Mouse (Mus musculus) ZHBTc4 (cell line): ENCODE data around the gene Stxbp5.

Source experiments
- DNase-seq: peaks from one replicate; pipeline ENCODE4 v3.0.0-alpha.2; 2011; ENCODE audit warnings: low read depth, low spot score

The Stxbp5 gene

GRCm38 (mm10) chr10:9754893-9755541, 145.9 kb downstream of the Stxbp5 start:
- DNase-seq: peak; percentile 61

GRCm38 (mm10) chr10:9733861-9734260, 167.0 kb downstream of the Stxbp5 start:
- no peak for DNase-seq

GRCm38 (mm10) chr10:9732065-9732749, 168.7 kb downstream of the Stxbp5 start:
- no peak for DNase-seq

- no peak for DNase-seq
Observed at GRCm38 (mm10) chr10:9722519-9723303, 178.2 kb downstream of the Stxbp5 start.

GRCm38 (mm10) chr10:9720027-9720426, 180.9 kb downstream of the Stxbp5 start:
- no peak for DNase-seq

- no peak for DNase-seq
Observed at GRCm38 (mm10) chr10:9718086-9718485, 182.8 kb downstream of the Stxbp5 start.
